Mouse (Mus musculus): ENCODE data around the gene Yod1. TPM values are rescaled to one million over a fixed set of nuclear protein-coding genes. Genes with fewer than 3 reads are reported as not detected.

Gene Yod1
- polyA plus RNA-seq, 1 experiment: 8.1 TPM

DNA sequence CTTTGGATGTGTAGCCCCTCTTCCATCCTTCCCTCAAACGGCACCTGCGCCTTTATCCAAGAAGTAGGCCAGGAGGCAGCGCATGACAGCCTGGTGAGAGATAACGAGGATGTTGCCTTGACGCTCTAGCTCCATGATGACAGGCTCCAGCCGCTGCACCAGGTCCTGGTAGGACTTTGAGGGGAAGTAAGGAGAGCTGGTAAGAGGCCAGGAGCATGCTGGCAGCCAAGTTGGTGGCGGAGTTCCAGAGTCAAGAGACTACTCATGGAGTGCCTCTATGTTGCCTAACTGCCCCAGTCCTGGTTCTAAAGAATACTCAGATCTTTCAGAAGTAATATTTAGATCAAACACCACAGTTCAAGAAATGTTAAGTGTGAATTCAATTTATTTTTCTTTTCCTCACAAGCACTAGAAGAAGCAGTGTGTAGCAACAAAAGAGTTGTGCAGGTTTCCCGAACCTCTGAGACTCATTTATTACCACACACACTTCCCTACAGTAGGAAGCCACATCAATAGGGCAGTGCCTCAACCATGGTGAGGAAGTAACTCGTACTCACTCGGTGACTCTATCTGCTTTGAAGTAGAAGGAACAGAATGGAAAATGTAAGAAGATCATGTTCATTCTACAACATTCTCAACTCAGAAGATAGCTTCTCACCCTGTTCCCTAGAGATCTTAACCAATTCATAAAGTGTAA, 17.0 kb upstream of the Yod1 start:
- no peak for TF ChIP-seq CTCF (IDR thresholded peaks at IDR 0.05; ENCODE audit: low read depth, low read length)
- no peak for TF ChIP-seq POLR2A (IDR thresholded peaks at IDR 0.05; ENCODE audit: insufficient read depth, low read length)
- no peak for TF ChIP-seq EP300 (IDR thresholded peaks at IDR 0.05; ENCODE audit: insufficient read depth, low read depth, low read length)
- Histone ChIP-seq H3K4me3 (ENCODE audit: low read depth, low read length) (no peak overlapping the region), H3K27me3 (ENCODE audit: control insufficient read depth, insufficient read depth, low read length, poor library complexity, severe bottlenecking) (no peaks in the 10 kb centered on the region), H3K4me1 (ENCODE audit: control insufficient read depth, insufficient read depth, low read length) (no peaks in the 10 kb centered on the region), H3K9ac (ENCODE audit: low read depth, poor library complexity, severe bottlenecking) (no peak overlapping the region), H3K36me3 (ENCODE audit: control insufficient read depth, insufficient read depth, low read length, poor library complexity, severe bottlenecking) (peaks cover 3% of the 10 kb centered on the region; the same call in 1 of the 2 replicates), H3K27ac (ENCODE audit: insufficient read depth, low read length) (no peak overlapping the region), H3K9me3 (replicated peaks; ENCODE audit: control insufficient read depth, insufficient read depth, low read length, poor library complexity, severe bottlenecking) (no peaks in the 10 kb centered on the region)

DNA sequence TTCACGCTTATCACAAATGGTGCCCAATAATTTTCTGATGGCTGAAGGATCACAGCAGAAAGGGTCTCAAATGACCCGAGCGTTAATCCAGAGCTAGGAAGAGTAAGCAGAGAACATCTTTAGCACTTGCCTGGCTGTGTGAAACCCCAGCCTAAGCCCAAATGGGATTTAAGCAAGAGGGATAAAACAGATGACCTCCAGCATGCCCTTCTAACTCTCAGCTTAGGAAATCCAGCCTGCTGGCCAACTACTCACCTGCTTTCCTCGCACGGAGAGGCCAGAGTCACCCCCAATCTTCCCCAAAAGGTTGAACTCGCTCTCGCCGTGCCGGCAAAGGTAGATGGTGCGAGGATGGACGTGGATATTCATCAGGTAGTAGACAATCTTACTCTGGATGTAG, 15.2 kb upstream of the Yod1 start:
- Histone ChIP-seq H3K9ac (ENCODE audit: low read depth, poor library complexity, severe bottlenecking) (no peak overlapping the region), H3K27me3 (ENCODE audit: control insufficient read depth, insufficient read depth, low read length, poor library complexity, severe bottlenecking) (no peaks in the 10 kb centered on the region), H3K4me3 (ENCODE audit: low read depth, low read length) (no peak overlapping the region), H3K9me3 (replicated peaks; ENCODE audit: control insufficient read depth, insufficient read depth, low read length, poor library complexity, severe bottlenecking) (no peaks in the 10 kb centered on the region), H3K4me1 (ENCODE audit: control insufficient read depth, insufficient read depth, low read length) (no peaks in the 10 kb centered on the region), H3K36me3 (ENCODE audit: control insufficient read depth, insufficient read depth, low read length, poor library complexity, severe bottlenecking) (peaks cover 3% of the 10 kb centered on the region), H3K27ac (ENCODE audit: insufficient read depth, low read length) (no peak overlapping the region)
- no peak for TF ChIP-seq CTCF (IDR thresholded peaks at IDR 0.05; ENCODE audit: low read depth, low read length)
- no peak for TF ChIP-seq EP300 (IDR thresholded peaks at IDR 0.05; ENCODE audit: insufficient read depth, low read depth, low read length)
- TF ChIP-seq POLR2A (IDR thresholded peaks at IDR 0.05; ENCODE audit: insufficient read depth, low read length): no peak

DNA sequence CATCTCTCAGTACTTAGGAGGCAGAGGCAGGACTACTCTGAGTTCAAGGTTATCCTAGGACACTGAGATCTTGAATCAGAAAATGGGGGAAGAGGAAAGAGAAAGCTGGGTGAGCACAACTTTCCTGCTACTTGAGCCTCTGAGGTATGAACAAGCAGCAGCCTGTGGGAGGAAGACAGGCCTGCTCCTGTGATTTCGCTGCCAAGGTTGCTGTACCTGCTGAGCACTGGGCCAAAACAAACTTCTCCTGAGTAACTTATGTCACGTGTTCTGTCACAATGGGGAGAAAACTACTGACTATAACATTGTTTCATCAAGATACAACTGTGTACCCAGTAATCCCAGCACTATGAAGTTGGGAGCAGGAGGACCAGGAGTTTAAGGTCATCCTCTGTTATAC, 13.5 kb upstream of the Yod1 start:
- TF ChIP-seq EP300 (IDR thresholded peaks at IDR 0.05; ENCODE audit: insufficient read depth, low read depth, low read length) (no peak), POLR2A (IDR thresholded peaks at IDR 0.05; ENCODE audit: insufficient read depth, low read length) (no peak), CTCF (IDR thresholded peaks at IDR 0.05; ENCODE audit: low read depth, low read length) (no peak)
- Histone ChIP-seq H3K36me3 (ENCODE audit: control insufficient read depth, insufficient read depth, low read length, poor library complexity, severe bottlenecking) (peaks cover 3% of the 10 kb centered on the region), H3K27ac (ENCODE audit: insufficient read depth, low read length) (no peak overlapping the region), H3K4me3 (ENCODE audit: low read depth, low read length) (no peak overlapping the region), H3K4me1 (ENCODE audit: control insufficient read depth, insufficient read depth, low read length) (no peaks in the 10 kb centered on the region), H3K27me3 (ENCODE audit: control insufficient read depth, insufficient read depth, low read length, poor library complexity, severe bottlenecking) (no peaks in the 10 kb centered on the region), H3K9me3 (replicated peaks; ENCODE audit: control insufficient read depth, insufficient read depth, low read length, poor library complexity, severe bottlenecking) (no peaks in the 10 kb centered on the region), H3K9ac (ENCODE audit: low read depth, poor library complexity, severe bottlenecking) (no peak overlapping the region)

DNA sequence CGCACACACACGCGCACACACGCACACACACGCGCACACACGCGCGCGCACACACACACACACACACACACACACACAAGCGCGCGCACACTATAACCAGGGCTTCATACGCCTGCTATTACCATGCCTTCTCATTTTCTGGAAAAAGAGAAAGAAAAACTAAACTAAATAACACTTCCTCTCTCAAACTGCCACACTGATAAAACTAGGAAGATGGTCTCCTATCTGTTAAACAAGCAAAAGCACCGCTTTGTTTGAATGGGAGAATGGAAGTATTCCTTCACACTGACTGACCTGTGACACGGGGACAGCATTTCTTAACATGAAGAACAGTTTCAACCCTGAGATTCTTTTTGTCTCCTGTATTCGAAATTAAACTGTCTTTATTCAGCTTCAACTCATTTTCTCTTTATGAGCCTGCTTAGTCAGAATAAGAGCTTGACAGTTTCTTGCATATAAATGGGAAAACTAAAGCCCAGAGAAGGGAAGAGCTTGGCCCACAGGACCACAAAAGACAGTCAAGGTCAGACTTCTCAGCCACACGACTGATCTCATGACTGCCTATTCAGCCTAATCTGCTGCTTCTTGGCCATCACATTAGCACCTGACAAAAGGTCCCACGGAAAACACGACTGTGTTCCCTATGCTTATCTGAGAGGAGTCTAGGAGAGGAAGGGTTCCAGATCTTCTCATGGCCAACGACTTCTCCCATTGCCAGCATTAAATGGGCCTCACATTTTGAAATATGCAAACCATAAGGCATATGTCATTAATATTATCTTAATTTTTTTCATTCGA, 6.6 kb upstream of the Yod1 start:
- no peaks in the 10 kb centered on the region; the same call in 1 of the 2 replicates for H3K36me3 ChIP-seq (ENCODE audit: control insufficient read depth, insufficient read depth, low read length, poor library complexity, severe bottlenecking)
- no peak overlapping the region for H3K9ac ChIP-seq (ENCODE audit: low read depth, poor library complexity, severe bottlenecking)
- no peaks in the 10 kb centered on the region for H3K4me1 ChIP-seq (ENCODE audit: control insufficient read depth, insufficient read depth, low read length)
- TF ChIP-seq CTCF (IDR thresholded peaks at IDR 0.05; ENCODE audit: low read depth, low read length): no peak
- H3K9me3 ChIP-seq (replicated peaks; ENCODE audit: control insufficient read depth, insufficient read depth, low read length, poor library complexity, severe bottlenecking): no peaks in the 10 kb centered on the region
- H3K27me3 ChIP-seq (ENCODE audit: control insufficient read depth, insufficient read depth, low read length, poor library complexity, severe bottlenecking): no peaks in the 10 kb centered on the region
- H3K4me3 ChIP-seq (ENCODE audit: low read depth, low read length): no peak overlapping the region
- H3K27ac ChIP-seq (ENCODE audit: insufficient read depth, low read length): no peak overlapping the region

DNA sequence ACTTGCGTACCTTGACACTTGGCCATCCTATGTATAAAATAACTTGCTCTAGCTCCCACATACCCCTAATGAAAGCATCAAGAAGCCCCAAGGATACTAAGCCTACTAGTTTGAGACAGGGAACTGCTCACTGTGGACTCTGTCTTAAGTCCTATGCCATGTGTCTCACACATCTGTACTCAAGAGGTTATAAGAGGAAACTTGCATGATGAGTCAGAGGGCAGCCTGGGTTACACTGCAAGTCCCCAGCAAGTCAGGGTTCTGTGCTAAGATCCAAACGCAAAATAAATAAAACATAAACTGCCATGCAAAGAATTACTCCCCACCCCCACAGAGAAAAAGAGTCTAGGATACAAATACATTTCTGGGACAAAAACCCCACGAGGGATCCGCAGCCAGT, 3.1 kb upstream of the Yod1 start:
- Histone ChIP-seq H3K9ac (ENCODE audit: low read depth, poor library complexity, severe bottlenecking) (no peak overlapping the region), H3K4me3 (ENCODE audit: low read depth, low read length) (no peak overlapping the region), H3K27me3 (ENCODE audit: control insufficient read depth, insufficient read depth, low read length, poor library complexity, severe bottlenecking) (no peaks in the 10 kb centered on the region), H3K27ac (ENCODE audit: insufficient read depth, low read length) (no peak overlapping the region), H3K36me3 (ENCODE audit: control insufficient read depth, insufficient read depth, low read length, poor library complexity, severe bottlenecking) (no peaks in the 10 kb centered on the region), H3K9me3 (replicated peaks; ENCODE audit: control insufficient read depth, insufficient read depth, low read length, poor library complexity, severe bottlenecking) (no peaks in the 10 kb centered on the region), H3K4me1 (ENCODE audit: control insufficient read depth, insufficient read depth, low read length) (no peaks in the 10 kb centered on the region)
- TF ChIP-seq CTCF (IDR thresholded peaks at IDR 0.05; ENCODE audit: low read depth, low read length) (no peak), POLR2A (IDR thresholded peaks at IDR 0.05; ENCODE audit: insufficient read depth, low read length) (no peak), EP300 (IDR thresholded peaks at IDR 0.05; ENCODE audit: insufficient read depth, low read depth, low read length) (no peak)
